Mouse (Mus musculus) megakaryocyte, embryonic 14.5 days (primary cell): ENCODE data around the gene Scnn1a.

ENCODE experiments used
- FLI1 ChIP-seq: IDR thresholded peaks from 2 replicates; pipeline ENCODE4 v1.6.1; 2012; ENCODE audit warnings: low read length, inconsistent platforms, mixed read lengths
- GATA1 ChIP-seq: IDR thresholded peaks from 3 replicates; pipeline ENCODE4 v1.6.1; 2012; ENCODE audit warnings: mixed read lengths, low read length, inconsistent platforms, borderline replicate concordance

- no peak for TF ChIP-seq GATA1
- TF ChIP-seq FLI1 = no peak
Measured at GRCm38 (mm10) chr6:125325337-125325736, 4.9 kb downstream of the Scnn1a start.
